Comparison of ENCODE assay signal across 16 mouse cellular contexts in the genomic region with DNA sequence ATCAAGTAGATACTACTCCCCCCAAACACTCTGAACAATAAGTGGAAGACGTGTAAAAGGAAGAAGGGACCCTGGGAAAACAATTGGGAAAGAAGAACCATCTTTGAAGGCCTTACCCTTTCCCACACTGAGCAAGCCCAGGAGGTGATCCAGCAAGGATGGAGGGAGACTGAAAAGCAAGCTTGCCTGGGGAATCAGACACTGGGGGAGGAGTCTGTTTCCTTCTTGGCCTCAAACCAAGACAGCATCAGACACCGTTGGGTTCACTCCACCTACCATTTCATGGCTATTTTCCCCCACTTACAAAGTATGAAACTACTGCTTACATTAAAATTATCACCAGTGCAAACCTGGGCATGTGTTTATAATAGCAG.
DNase-seq lines count a peak whose midpoint lies in the region; ATAC-seq and TF ChIP-seq lines count a peak whose summit lies in the region.
"Had no signal": no experiment of that assay in that cellular context is flagged by ENCODE, and none has a peak within 500 bp of the region (broad histone marks: within the 10 kb centered on the region; RNA-seq: fewer than 3 reads in every experiment).

No protein-coding gene starts in this region.

- no peak overlapping the region for H3K4me3 ChIP-seq in intestine, embryonic 14.5 days (ENCODE audit: low read depth, low read length)
- no peak overlapping the region for H3K4me3 ChIP-seq in intestine, postnatal 0 days (ENCODE audit: low read depth, low read length)
- no peak overlapping the region for H3K4me3 ChIP-seq in embryonic facial prominence, embryonic 14.5 days (ENCODE audit: low read depth, low read length)
- no peak overlapping the region for H3K4me3 ChIP-seq in stomach, embryonic 15.5 days (replicated peaks)
- H3K4me3 ChIP-seq: forebrain, embryonic 15.5 days; heart, embryonic 10.5 days; hindbrain, embryonic 15.5 days had no signal

- peaks cover 21% of the 10 kb centered on the region for H3K4me1 ChIP-seq in intestine, embryonic 14.5 days (replicated peaks; ENCODE audit: control insufficient read depth, insufficient read depth, low read length)
- no peaks in the 10 kb centered on the region for H3K4me1 ChIP-seq in intestine, postnatal 0 days (replicated peaks; ENCODE audit: control insufficient read depth, insufficient read depth, low read length)
- H3K4me1 ChIP-seq in embryonic facial prominence, embryonic 14.5 days (ENCODE audit: control insufficient read depth, insufficient read depth, low read length) = peaks cover 7% of the 10 kb centered on the region; the same call in 1 of the 2 replicates
- H3K4me1 ChIP-seq in stomach, embryonic 15.5 days = peaks cover 3% of the 10 kb centered on the region; the same call in 1 of the 2 replicates

- peak overlapping the region; percentile 48; the same call in 1 of the 2 replicates for H3K27ac ChIP-seq in intestine, embryonic 14.5 days (ENCODE audit: low read depth)
- no peak overlapping the region for H3K27ac ChIP-seq in intestine, postnatal 0 days (ENCODE audit: low read depth, low read length)
- no peak overlapping the region for H3K27ac ChIP-seq in embryonic facial prominence, embryonic 14.5 days (replicated peaks; ENCODE audit: low read depth, low read length)
- H3K27ac ChIP-seq in stomach, embryonic 15.5 days = peak overlapping the region; percentile 16; the same call in 1 of the 2 replicates
- H3K27ac ChIP-seq: forebrain, embryonic 15.5 days; hindbrain, embryonic 15.5 days had no signal

- H3K9me3 ChIP-seq in intestine, embryonic 14.5 days (ENCODE audit: control insufficient read depth, low read length) = no peaks in the 10 kb centered on the region
- no peaks in the 10 kb centered on the region for H3K9me3 ChIP-seq in intestine, postnatal 0 days (ENCODE audit: control insufficient read depth)
- no peaks in the 10 kb centered on the region for H3K9me3 ChIP-seq in embryonic facial prominence, embryonic 14.5 days (ENCODE audit: control insufficient read depth, low read length)
- no peaks in the 10 kb centered on the region for H3K9me3 ChIP-seq in stomach, embryonic 15.5 days
- H3K9me3 ChIP-seq: forebrain, embryonic 15.5 days; heart, embryonic 10.5 days; hindbrain, embryonic 15.5 days had no signal

- ATAC-seq in intestine, embryonic 14.5 days (replicated peaks; ENCODE audit: low FRiP score, low TSS enrichment, low read depth) = peak; percentile 62
- ATAC-seq in intestine, postnatal 0 days = no peak
- ATAC-seq in embryonic facial prominence, embryonic 14.5 days (ENCODE audit: low read depth) = peak; percentile 71; the same call in 1 of the 2 replicates
- peak; percentile 56; the same call in 1 of the 2 replicates for ATAC-seq in stomach, embryonic 15.5 days (ENCODE audit: insufficient read depth, low FRiP score, low read depth)
- ATAC-seq: forebrain, embryonic 15.5 days had no signal

- H3K9ac ChIP-seq in intestine, embryonic 14.5 days (ENCODE audit: low read length) = no peak overlapping the region
- no peak overlapping the region for H3K9ac ChIP-seq in intestine, postnatal 0 days (ENCODE audit: low read depth, low read length)
- no peak overlapping the region for H3K9ac ChIP-seq in embryonic facial prominence, embryonic 14.5 days (ENCODE audit: low read depth, low read length)
- H3K9ac ChIP-seq in stomach, embryonic 15.5 days = no peak overlapping the region
- H3K9ac ChIP-seq: forebrain, embryonic 15.5 days; hindbrain, embryonic 15.5 days had no signal

- WGBS in intestine, embryonic 14.5 days = 15% methylated on average over 2 of the region's 2 CpGs
- WGBS in intestine, postnatal 0 days = 61% methylated on average over 2 of the region's 2 CpGs
- 40% methylated on average over 2 of the region's 2 CpGs for WGBS in embryonic facial prominence, embryonic 14.5 days
- WGBS in stomach, embryonic 15.5 days = 31% methylated on average over 2 of the region's 2 CpGs

- H3K36me3 ChIP-seq in intestine, embryonic 14.5 days (ENCODE audit: control insufficient read depth, insufficient read depth, low read length) = no peaks in the 10 kb centered on the region
- H3K36me3 ChIP-seq in intestine, postnatal 0 days (ENCODE audit: control insufficient read depth, insufficient read depth) = no peaks in the 10 kb centered on the region
- H3K36me3 ChIP-seq in embryonic facial prominence, embryonic 14.5 days (ENCODE audit: control insufficient read depth, insufficient read depth, low read length) = no peaks in the 10 kb centered on the region
- no peaks in the 10 kb centered on the region for H3K36me3 ChIP-seq in stomach, embryonic 15.5 days
- H3K36me3 ChIP-seq: forebrain, embryonic 15.5 days; heart, embryonic 10.5 days; hindbrain, embryonic 15.5 days had no signal

- H3K27me3 ChIP-seq in intestine, embryonic 14.5 days (replicated peaks; ENCODE audit: control insufficient read depth, insufficient read depth, low read length) = no peaks in the 10 kb centered on the region
- H3K27me3 ChIP-seq in intestine, postnatal 0 days (replicated peaks; ENCODE audit: control insufficient read depth, insufficient read depth, low read length) = no peaks in the 10 kb centered on the region
- no peaks in the 10 kb centered on the region for H3K27me3 ChIP-seq in embryonic facial prominence, embryonic 14.5 days (replicated peaks; ENCODE audit: control insufficient read depth, insufficient read depth, low read length)
- H3K27me3 ChIP-seq in stomach, embryonic 15.5 days (replicated peaks) = no peaks in the 10 kb centered on the region
- H3K27me3 ChIP-seq: forebrain, embryonic 15.5 days; hindbrain, embryonic 15.5 days had no signal

- no peak for TF ChIP-seq CTCF in intestine, postnatal 0 days (IDR thresholded peaks at IDR 0.05; ENCODE audit: low read depth)

- no peak overlapping the region for H3K4me2 ChIP-seq in intestine, embryonic 14.5 days (ENCODE audit: low read length)
- no peak overlapping the region for H3K4me2 ChIP-seq in intestine, postnatal 0 days (replicated peaks; ENCODE audit: low read depth)
- H3K4me2 ChIP-seq in embryonic facial prominence, embryonic 14.5 days (ENCODE audit: low read depth, low read length) = no peak overlapping the region
- no peak overlapping the region for H3K4me2 ChIP-seq in stomach, embryonic 15.5 days
- H3K4me2 ChIP-seq: forebrain, embryonic 15.5 days; hindbrain, embryonic 15.5 days had no signal

- DNase-seq in intestine, embryonic 14.5 days (ENCODE audit: low spot score) = peak; percentile 64
- peak; percentile 46 for DNase-seq in MN1 (ENCODE audit: low spot score)
- peak; percentile 67 for DNase-seq in embryonic facial prominence, embryonic 14.5 days (ENCODE audit: low spot score)
- no peak for DNase-seq in cerebellum, adult 18-20 months
- DNase-seq in spleen, postnatal 14 days (ENCODE audit: low spot score in 2 of 2) = no peak
- DNase-seq: adrenal gland, adult 8-10 months; adrenal gland, postnatal 36 days; cerebellum, adult 8-10 months; cerebellum, postnatal 14 days; gastrocnemius, postnatal 36 days; heart, adult 11 months had no signal

Comparison
In these comparisons a context has a peak if more than half of its experiments do, and no peak if none do; other contexts are left out.
1. H3K27ac ChIP-seq: peak in intestine, embryonic 14.5 days (single experiment) and stomach, embryonic 15.5 days (single experiment); none in intestine, postnatal 0 days (single experiment) and embryonic facial prominence, embryonic 14.5 days (single experiment).
2. DNase-seq: peak in intestine, embryonic 14.5 days (single experiment), MN1 (single experiment) and embryonic facial prominence, embryonic 14.5 days (single experiment); none in cerebellum, adult 18-20 months (0 of 2) and spleen, postnatal 14 days (0 of 2).